Mouse (Mus musculus): ENCODE measurements around the gene Rora. TPM values are rescaled to one million over a fixed set of nuclear protein-coding genes. Genes with fewer than 3 reads are reported as not detected.

Rora gene
- polyA plus RNA-seq, 1 experiment: not detected

DNA sequence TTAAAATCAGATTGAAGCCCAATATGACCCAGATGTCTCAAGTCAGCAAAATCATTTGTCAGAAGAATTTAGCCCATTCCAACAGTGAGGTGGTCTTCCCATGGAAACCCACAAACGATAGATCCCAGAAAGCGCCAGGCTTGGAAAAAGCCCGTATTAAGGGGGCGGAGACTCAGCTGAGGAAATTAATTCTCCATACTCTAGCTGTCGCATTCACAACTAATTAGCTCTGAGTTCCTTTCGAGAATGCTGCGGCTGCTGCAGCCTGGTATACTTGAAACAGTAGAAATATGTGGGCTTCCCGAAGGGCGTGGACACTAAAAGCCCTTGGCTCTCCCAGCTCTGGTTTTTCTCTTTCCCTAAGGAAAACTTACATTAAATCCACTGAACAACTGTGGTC lies 345.4 kb downstream of the Rora start:
- no peak for TF ChIP-seq GATA1 (IDR thresholded peaks at IDR 0.05; ENCODE audit: low read length)

DNA sequence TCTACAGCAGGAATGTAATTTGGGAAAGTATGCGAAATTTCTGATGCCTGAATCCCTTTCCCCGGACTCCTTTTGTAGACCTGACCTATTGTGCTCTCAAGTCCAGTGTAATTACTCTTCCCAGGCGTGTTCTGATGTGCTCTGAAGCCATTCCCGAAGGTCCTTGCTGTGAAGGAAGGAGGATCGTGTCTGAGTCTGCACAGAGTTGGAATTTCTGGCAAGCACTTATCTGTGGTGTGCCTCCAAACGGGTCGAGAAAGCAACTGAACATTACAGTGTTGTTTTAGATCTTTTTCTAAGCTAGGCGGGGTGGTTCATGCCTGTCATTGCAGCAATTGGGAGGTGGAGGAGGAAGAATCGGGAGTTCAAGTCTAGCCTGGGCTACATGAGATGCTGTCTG lies 350.9 kb downstream of the Rora start:
- TF ChIP-seq GATA1 (IDR thresholded peaks at IDR 0.05; ENCODE audit: low read length): no peak

DNA sequence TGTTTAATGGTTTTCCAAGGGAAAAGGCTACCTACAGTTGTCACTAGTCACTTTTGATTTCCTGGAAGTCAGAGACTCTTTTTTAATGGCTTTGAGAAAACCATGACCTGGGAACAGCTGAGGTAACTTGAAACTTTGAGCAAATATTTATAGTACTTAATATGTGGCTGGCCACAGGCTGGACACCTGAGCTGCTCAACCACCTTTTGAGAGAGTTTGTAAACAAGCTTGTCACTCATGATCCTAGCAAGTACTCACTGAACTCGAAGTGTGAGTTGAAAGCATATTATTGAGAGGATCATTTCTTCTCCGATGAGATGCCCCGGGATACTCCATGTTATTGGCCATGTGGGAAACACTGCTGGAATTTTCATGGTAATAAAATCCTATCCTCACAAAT lies 353.1 kb downstream of the Rora start:
- TF ChIP-seq GATA1 (IDR thresholded peaks at IDR 0.05; ENCODE audit: low read length): no peak

DNA sequence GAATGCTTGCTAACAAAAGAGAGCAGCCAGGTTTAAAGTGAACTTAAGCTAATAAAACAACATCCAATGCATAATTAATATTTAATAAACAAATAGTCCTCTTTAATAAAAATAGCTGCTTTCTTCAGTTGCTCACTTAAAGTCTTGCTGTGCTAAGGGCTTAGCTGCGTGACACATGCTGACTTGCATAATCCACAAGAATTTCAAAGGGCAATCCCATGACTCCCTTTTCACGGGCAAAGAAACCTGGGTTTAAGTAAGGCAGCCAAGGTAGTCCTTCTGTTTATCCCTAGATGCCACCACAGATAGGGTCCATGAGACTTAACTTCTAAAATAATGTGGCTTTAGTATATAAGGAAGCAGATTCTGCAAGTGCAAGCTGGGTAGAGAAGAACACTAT lies 355.1 kb downstream of the Rora start:
- TF ChIP-seq GATA1 (IDR thresholded peaks at IDR 0.05; ENCODE audit: low read length): no peak

DNA sequence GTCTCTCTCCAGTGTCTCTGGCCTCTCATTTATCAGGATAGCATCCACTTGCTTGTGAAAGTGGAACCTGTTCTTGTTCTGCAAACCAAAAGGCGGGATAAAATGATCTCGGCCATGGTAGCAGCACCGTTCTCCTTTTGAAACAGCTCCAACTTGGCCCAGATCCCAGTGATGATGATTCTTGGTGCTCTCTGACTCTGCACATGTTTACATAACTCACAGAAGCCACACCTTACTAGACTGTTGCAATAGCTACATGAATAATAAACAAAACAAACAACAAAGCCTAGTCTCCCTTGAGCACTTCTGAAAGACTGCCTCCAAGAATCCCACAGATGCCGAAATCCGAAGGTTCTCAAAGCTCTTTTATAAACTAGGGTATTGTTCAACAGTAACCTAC lies 357.3 kb downstream of the Rora start:
- TF ChIP-seq GATA1 (IDR thresholded peaks at IDR 0.05; ENCODE audit: low read length): no peak

DNA sequence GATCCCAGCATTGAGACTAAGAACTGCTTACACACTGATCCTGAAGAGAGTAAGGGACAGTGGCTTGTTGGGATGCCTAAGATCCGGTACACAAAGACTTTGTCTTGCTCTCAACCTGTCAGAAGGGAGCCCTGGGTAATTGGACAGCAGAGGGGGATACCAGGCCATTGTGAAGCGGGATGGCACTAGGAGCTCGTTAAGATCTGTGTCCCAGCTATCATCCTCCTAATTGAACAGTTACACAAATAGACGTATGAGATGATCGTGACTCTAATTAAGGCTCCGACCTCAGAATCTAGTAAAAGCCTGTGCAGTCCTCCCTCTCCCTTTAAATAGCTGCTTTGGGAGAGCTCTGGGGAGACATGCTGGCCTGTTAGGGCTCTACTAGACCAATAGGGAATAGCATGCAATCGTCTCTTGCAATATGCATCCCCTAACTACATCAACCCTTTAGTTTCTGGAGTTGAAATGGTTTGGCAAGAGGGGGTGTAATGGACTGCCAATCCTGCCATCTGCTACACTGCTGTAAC lies 359.7 kb downstream of the Rora start:
- no peak for TF ChIP-seq GATA1 (IDR thresholded peaks at IDR 0.05; ENCODE audit: low read length)

DNA sequence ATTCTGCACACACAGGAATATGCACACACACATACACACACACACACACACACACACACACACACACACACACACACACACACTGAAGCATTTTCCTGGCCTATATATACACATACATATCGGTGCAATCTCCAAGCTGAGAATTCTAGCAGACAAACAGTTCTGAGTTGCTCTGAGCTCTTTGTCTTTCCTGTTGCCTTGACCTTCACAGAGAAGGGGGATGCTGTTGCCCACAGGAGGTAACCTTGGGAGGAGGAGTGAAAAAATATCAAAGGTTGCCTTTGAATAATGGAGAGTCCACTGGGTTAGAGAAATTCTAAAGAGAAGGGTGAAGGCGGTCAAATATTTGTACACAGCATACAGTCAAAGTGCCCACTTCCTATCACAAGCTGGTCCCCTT lies 360.6 kb downstream of the Rora start:
- no peak for TF ChIP-seq GATA1 (IDR thresholded peaks at IDR 0.05; ENCODE audit: low read length)

DNA sequence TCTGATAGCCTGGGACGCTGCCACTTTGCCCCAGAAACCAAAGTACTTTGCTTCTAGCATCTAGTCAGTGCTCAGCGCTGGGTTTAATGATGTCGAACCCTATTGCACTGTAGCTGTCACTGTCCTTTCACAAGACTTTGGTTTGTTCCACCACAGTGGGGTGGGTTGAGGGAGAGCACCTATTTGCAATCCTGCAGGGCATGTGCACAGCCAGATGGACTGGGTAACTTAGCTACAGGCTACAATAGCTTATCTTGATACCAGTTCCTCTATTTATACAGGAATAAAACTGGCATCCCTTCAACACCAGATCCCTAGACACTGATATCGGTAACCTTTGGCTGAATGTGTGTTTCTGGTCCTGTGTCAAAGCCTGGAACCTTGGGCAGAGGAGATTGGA lies 366.8 kb downstream of the Rora start:
- TF ChIP-seq GATA1 (IDR thresholded peaks at IDR 0.05; ENCODE audit: low read length): no peak

DNA sequence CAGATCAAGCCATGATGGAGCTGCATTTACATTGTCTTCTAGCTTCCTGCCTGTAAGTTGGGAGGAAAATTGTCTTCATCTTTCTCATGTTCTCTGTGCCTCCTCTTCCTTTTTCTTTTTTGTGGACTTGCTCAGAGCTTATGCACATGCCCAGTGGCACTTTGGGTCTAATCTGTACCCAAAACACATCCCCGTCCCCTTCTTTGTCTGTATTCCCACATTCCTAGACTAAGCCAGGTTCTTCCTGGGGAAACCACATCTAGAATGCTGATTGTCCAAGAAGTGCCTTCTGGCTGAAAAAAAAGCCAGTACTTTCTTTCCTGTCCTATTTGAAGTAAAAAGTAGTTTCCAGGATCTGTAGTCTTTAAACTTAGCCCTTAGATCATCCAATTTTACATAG lies 367.9 kb downstream of the Rora start:
- TF ChIP-seq GATA1 (IDR thresholded peaks at IDR 0.05; ENCODE audit: low read length): no peak

DNA sequence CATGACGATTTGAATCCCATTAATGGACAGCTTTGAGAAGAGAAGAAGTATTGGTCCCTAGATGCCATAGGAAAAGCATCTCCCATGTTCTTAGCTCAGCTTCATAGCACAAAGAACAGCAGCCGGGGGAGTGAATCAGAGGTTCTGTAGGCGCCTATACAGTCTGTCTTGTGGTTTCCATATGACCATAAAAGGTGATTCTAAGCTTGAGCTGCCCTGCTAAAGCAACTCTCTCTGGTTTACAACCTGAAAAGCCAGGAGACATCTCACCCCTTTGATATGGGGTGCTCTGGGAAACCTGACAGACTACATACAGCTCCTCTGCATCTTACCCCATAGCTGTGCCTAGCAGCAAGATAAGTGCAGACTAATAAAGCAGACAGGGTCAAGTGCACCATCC lies 369.7 kb downstream of the Rora start:
- no peak for TF ChIP-seq GATA1 (IDR thresholded peaks at IDR 0.05; ENCODE audit: low read length)

DNA sequence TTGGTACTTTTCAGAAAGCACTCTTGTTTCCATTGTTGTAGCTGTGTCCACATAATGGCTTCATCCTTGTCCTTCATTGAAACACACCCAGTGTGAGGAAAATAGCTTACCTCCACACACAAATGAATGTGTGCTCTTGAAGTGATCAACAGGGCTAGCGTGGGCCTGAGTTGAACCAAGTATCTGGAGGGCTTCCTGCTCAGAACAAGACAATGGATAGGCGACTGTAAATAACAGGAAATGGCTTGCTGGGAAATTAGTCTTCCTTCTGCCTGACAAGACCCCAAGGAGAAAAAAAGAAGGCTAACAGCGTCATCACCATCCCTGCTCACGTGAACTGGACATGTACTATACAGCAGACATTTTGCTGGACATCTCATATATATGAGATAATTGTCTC lies 374.6 kb downstream of the Rora start:
- no peak for TF ChIP-seq GATA1 (IDR thresholded peaks at IDR 0.05; ENCODE audit: low read length)

DNA sequence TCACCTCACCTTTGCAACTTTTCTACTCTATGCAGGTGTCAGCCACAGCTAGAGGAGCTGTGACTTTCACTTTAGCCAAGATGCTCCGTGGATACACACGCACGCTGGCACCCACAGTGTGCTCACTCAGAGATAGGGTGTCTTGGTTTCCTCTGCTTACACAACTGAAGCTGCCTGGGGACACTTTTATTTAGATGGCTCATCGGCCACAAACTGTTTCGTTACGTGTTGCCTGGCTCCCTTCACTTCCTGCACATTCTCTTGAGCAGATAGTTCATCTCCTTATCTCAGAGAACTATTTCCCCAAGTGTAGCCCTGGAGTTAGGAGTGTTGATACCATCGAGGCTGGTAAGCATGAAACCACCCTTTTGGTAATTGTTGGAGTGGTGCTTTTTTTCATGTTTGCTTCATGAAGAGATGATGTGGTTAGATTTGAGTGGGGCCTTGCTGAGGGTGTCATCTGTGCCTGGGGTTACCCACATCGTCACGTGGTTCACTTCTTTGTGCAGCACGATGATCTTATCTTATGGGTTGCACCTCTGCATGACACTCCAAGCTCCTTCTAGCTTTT lies 380.8 kb downstream of the Rora start:
- no peak for TF ChIP-seq GATA1 (IDR thresholded peaks at IDR 0.05; ENCODE audit: low read length)

DNA sequence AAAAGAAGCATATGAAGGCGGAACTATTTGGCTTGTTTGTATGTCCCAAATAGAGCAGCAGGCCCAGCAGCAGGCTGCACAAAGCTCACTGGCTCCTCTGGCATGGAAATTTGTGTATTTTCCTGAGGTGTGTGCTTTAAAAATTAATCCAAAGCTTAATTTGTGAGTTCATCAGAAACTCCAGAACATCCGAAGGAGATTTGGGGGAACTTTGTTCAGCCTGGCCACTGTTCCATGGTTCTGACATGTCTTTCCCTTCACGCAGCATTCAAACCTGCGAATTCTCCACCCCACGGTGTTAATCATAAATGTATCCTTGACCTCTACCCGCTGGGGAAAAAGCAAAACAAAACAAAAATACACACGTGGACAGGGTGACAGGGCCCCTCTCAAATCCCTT lies 381.9 kb downstream of the Rora start:
- TF ChIP-seq GATA1 (IDR thresholded peaks at IDR 0.05; ENCODE audit: low read length): no peak

DNA sequence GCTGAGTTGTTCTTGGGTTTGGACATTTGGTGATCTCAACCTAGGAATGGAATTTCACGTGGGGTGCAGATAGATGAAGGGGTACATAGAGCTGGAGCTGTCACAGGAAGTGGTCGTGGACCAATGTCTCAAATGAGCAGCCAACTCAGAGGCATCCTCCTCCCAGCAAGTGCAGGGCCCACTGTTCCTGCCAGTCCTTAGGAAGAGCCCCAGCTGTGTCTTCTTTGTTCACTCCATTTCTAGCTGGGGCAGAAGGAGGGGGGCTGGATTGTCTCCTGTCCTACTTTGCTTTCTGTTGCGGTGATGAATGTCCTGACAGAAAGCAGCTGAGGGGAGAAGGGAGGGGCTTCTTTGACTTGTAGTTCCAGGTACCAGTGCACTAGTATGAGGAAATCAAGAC lies 382.7 kb downstream of the Rora start:
- no peak for TF ChIP-seq GATA1 (IDR thresholded peaks at IDR 0.05; ENCODE audit: low read length)

DNA sequence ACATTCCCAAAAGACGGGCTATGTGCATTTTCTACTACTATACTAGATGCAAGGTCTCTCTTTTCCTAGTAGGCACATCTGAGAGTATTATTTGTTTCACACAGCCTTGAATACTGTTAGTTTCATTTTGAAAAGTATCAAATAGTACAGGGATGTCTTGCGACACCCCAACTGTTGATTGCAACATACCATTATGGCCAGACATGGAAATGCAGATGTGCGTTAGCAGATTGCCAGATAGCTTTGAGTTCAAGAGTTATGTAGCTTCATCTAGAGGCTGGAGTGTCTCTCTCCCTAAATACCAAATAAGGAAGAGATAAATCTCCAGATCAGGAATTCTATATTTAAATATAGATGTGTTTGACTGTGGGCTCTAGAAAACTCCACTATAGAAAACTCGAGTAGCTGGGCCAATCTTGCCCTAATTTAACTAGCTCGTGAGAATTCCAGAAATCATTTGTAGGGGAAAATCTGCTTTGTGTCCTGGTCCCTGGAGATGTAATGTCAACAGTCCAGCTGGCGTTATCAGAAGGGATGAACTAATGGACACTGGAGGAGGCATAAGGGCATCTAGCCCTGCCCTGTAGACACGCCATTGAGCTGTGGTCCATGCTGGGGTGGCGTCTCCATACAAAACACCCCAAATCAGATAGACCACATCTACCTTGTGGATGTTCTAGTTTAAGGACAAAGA lies 390.5 kb downstream of the Rora start:
- no peak for TF ChIP-seq GATA1 (IDR thresholded peaks at IDR 0.05; ENCODE audit: low read length)

DNA sequence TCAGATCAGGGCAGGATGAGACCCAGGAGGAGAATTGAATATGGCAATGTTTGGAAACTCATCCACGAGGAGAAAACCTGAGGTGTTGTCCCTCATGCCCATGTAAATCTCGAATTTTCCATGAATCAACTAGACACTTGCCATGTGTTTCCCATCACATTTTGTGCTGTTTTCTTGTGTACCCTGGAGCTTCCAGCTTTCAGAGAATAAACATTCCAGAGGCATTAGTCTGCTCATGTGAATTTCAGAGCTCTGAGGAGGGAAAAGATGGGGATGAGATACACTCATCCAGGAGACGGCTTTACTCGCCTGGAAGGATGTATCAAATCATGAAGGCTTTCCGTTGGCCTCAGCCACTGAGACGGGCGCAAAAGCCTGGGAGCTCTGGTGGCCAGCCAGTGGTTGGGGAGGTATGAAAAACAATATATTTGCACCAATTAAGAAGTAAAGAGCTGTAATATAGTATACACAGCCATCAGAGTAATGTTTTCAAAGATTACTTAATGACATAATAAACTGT lies 391.1 kb downstream of the Rora start:
- no peak for TF ChIP-seq GATA1 (IDR thresholded peaks at IDR 0.05; ENCODE audit: low read length)

DNA sequence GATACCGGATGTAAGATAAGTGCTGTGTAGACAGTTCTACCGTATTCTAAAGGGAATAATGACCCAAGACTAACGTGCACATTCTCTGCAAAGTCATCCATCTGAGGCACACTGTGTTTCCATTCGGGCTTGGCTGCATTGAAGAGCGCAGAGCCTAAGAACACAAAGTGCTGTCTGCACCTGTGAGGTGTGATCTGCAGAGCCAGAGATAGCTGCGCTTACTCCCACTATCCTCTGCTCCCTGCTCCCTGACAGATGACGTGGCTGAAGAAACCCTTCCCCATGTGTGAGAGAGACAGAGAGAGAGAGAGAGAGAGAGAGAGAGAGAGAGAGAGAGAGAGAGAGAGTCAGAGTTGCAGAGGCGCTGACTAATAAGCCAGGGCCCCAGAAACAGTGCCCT lies 392.3 kb downstream of the Rora start:
- no peak for TF ChIP-seq GATA1 (IDR thresholded peaks at IDR 0.05; ENCODE audit: low read length)

All from G1E-ER4 (cell line).